ENCODE assay signal across 30 mouse cellular contexts in genomic region chr10:59346560-59346959, GRCm38 (mm10). TPM values are rescaled to one million over a fixed set of nuclear protein-coding genes. Genes with fewer than 3 reads are reported as not detected.
DNase-seq lines count a peak whose midpoint lies in the region; ATAC-seq lines count a peak whose summit lies in the region.
"Had no signal": no experiment of that assay in that cellular context is flagged by ENCODE, and none has a peak within 500 bp of the region (broad histone marks: within the 10 kb centered on the region; RNA-seq: fewer than 3 reads in every experiment).

No protein-coding gene starts in this region.

- ATAC-seq in liver, embryonic 11.5 days (replicated peaks; ENCODE audit: low FRiP score): no peak
- no peak for ATAC-seq in liver, embryonic 15.5 days (ENCODE audit: insufficient read depth)
- ATAC-seq in forebrain, embryonic 15.5 days (replicated peaks): no peak
- no peak for ATAC-seq in megakaryocyte progenitor cell, adult 5-6 weeks (replicated peaks; ENCODE audit: poor library complexity)
- ATAC-seq: forebrain, embryonic 13.5 days; forebrain, postnatal 0 days; hindbrain, embryonic 16.5 days; intestine, embryonic 15.5 days had no signal

- intact Hi-C loops in heart, postnatal 25 days (cut with DNase I): no loop called here
- intact Hi-C loops in gastrocnemius, postnatal 14 days (cut with DNase I; ENCODE audit: low total_unique reads): no loop called here

- H3K36me3 ChIP-seq in liver, embryonic 11.5 days (ENCODE audit: control insufficient read depth, insufficient read depth, low read length): peaks cover 36% of the 10 kb centered on the region
- peaks cover 47% of the 10 kb centered on the region for H3K36me3 ChIP-seq in liver, embryonic 15.5 days (replicated peaks)
- H3K36me3 ChIP-seq in forebrain, embryonic 15.5 days: peaks cover 49% of the 10 kb centered on the region

- WGBS in liver, embryonic 11.5 days: 61% methylated on average over 2 of the region's 2 CpGs
- 51% methylated on average over 2 of the region's 2 CpGs for WGBS in liver, embryonic 15.5 days (ENCODE audit: insufficient replicate concordance)
- WGBS in forebrain, embryonic 15.5 days: over 99% methylated on average over 2 of the region's 2 CpGs

- peak; percentile 44 for DNase-seq in heart, adult 11 months
- DNase-seq in heart, postnatal 25 days (ENCODE audit: low spot score): no peak
- peak; percentile 53 for DNase-seq in liver
- no peak for DNase-seq in liver, embryonic 11.5 days (ENCODE audit: low spot score)
- DNase-seq in gastrocnemius, postnatal 14 days: no peak
- DNase-seq: adrenal gland, adult 2 months; adrenal gland, postnatal 14 days; cerebellum, adult 11-12 months; cerebellum, adult 8-10 months; cerebellum, postnatal 10 days; cerebellum, postnatal 36 days; embryo, embryonic 11 days; forebrain, postnatal 0 days; gastrocnemius, adult 2 months; gastrocnemius, postnatal 25 days; heart, postnatal 36 days had no signal

- no peaks in the 10 kb centered on the region for H3K27me3 ChIP-seq in liver, embryonic 11.5 days (replicated peaks; ENCODE audit: control insufficient read depth, insufficient read depth, low read length)
- no peaks in the 10 kb centered on the region for H3K27me3 ChIP-seq in liver, embryonic 15.5 days
- no peaks in the 10 kb centered on the region for H3K27me3 ChIP-seq in forebrain, embryonic 15.5 days
- H3K27me3 ChIP-seq: embryonic facial prominence, embryonic 13.5 days; forebrain, embryonic 13.5 days; hindbrain, embryonic 13.5 days; intestine, embryonic 15.5 days had no signal

- no peak overlapping the region for H3K27ac ChIP-seq in liver, embryonic 11.5 days (ENCODE audit: low read depth, low read length)
- peak overlapping the region; percentile 59; the same call in 1 of the 2 replicates for H3K27ac ChIP-seq in liver, embryonic 15.5 days (replicated peaks)
- H3K27ac ChIP-seq in forebrain, embryonic 15.5 days (replicated peaks): no peak overlapping the region
- H3K27ac ChIP-seq: embryonic facial prominence, embryonic 10.5 days; embryonic facial prominence, embryonic 13.5 days; forebrain, embryonic 10.5 days; forebrain, embryonic 13.5 days; gastrocnemius, adult 2 months; hindbrain, embryonic 10.5 days; hindbrain, embryonic 13.5 days; intestine, embryonic 15.5 days had no signal

- no peak overlapping the region for H3K4me2 ChIP-seq in liver, embryonic 11.5 days
- peak overlapping the region; percentile 9; the same call in 1 of the 2 replicates for H3K4me2 ChIP-seq in liver, embryonic 15.5 days
- no peak overlapping the region for H3K4me2 ChIP-seq in forebrain, embryonic 15.5 days (replicated peaks)
- H3K4me2 ChIP-seq: embryonic facial prominence, embryonic 13.5 days; forebrain, embryonic 13.5 days; hindbrain, embryonic 13.5 days; intestine, embryonic 15.5 days had no signal

- H3K4me3 ChIP-seq in liver, embryonic 11.5 days (ENCODE audit: low read depth, low read length): no peak overlapping the region
- H3K4me3 ChIP-seq in liver, embryonic 15.5 days (replicated peaks): no peak overlapping the region
- H3K4me3 ChIP-seq in forebrain, embryonic 15.5 days: no peak overlapping the region
- H3K4me3 ChIP-seq: embryonic facial prominence, embryonic 10.5 days; embryonic facial prominence, embryonic 13.5 days; erythroblast, embryonic 14.5 days; forebrain, embryonic 10.5 days; forebrain, embryonic 13.5 days; gastrocnemius, adult 2 months; hindbrain, embryonic 10.5 days; hindbrain, embryonic 13.5 days; intestine, embryonic 15.5 days had no signal

- H3K4me1 ChIP-seq in liver, embryonic 11.5 days (replicated peaks; ENCODE audit: control insufficient read depth, insufficient read depth, low read length): peaks cover 23% of the 10 kb centered on the region
- H3K4me1 ChIP-seq in liver, embryonic 15.5 days (replicated peaks): peaks cover 44% of the 10 kb centered on the region
- no peaks in the 10 kb centered on the region for H3K4me1 ChIP-seq in forebrain, embryonic 15.5 days
- H3K4me1 ChIP-seq: embryonic facial prominence, embryonic 10.5 days; embryonic facial prominence, embryonic 13.5 days; forebrain, embryonic 10.5 days; forebrain, embryonic 13.5 days; hindbrain, embryonic 10.5 days; hindbrain, embryonic 13.5 days; intestine, embryonic 15.5 days had no signal

- no peaks in the 10 kb centered on the region for H3K9me3 ChIP-seq in liver, embryonic 11.5 days (ENCODE audit: control insufficient read depth, low read length)
- no peaks in the 10 kb centered on the region for H3K9me3 ChIP-seq in liver, embryonic 15.5 days (replicated peaks)
- no peaks in the 10 kb centered on the region for H3K9me3 ChIP-seq in forebrain, embryonic 15.5 days
- H3K9me3 ChIP-seq: embryonic facial prominence, embryonic 10.5 days; embryonic facial prominence, embryonic 13.5 days; forebrain, embryonic 10.5 days; forebrain, embryonic 13.5 days; hindbrain, embryonic 10.5 days; hindbrain, embryonic 13.5 days; intestine, embryonic 15.5 days had no signal

- no peak overlapping the region for H3K9ac ChIP-seq in liver, embryonic 11.5 days (ENCODE audit: low read depth, low read length)
- H3K9ac ChIP-seq in liver, embryonic 15.5 days: no peak overlapping the region
- H3K9ac ChIP-seq in forebrain, embryonic 15.5 days (replicated peaks): no peak overlapping the region
- H3K9ac ChIP-seq: embryonic facial prominence, embryonic 13.5 days; forebrain, embryonic 13.5 days; forebrain, postnatal 0 days; hindbrain, embryonic 13.5 days; intestine, embryonic 15.5 days had no signal

RNA-seq across cellular contexts. Expression of gene P4ha1, which starts 23.5 kb away (rescaled TPM):
- total RNA-seq in heart, postnatal 25 days (2021): 10 to 100 TPM; 36.6 to 51.2 TPM
- polyA plus RNA-seq in liver, embryonic 11.5 days (2014; fragmentation: Nextera tagmentation; extraction: Ambion mirVana): 60.6 and 61.1 TPM in 2 replicates
- 13.6 and 14.8 TPM in 2 replicates for polyA plus RNA-seq in liver, embryonic 15.5 days (2015; fragmentation: Nextera tagmentation; extraction: Ambion mirVana)
- polyA plus RNA-seq in forebrain, embryonic 15.5 days (2015; fragmentation: Nextera tagmentation; extraction: Ambion mirVana): 29.9 and 34.7 TPM in 2 replicates
- 10 to 100 TPM; 29.9 to 34.2 TPM for total RNA-seq in gastrocnemius, postnatal 14 days (2021)
- 17.4 and 20.1 TPM in 2 replicates for total RNA-seq in megakaryocyte progenitor cell, adult 5-6 weeks (2015)
- total RNA-seq in megakaryocyte progenitor cell, adult 5-6 weeks (2017): 39.4 and 41.8 TPM in 2 replicates

RNA-seq across cellular contexts. Expression of gene Gm10273, which starts 48.9 kb away (rescaled TPM):
- 100 to 1,000 TPM; 130 to 168 TPM for total RNA-seq in heart, postnatal 25 days (2021)
- polyA plus RNA-seq in liver, embryonic 11.5 days (2014; fragmentation: Nextera tagmentation; extraction: Ambion mirVana): 9.2 and 10.1 TPM in 2 replicates
- 11.1 and 12.5 TPM in 2 replicates for polyA plus RNA-seq in liver, embryonic 15.5 days (2015; fragmentation: Nextera tagmentation; extraction: Ambion mirVana)
- 5.4 TPM in 1 of 2 replicates, not detected in the other for polyA plus RNA-seq in forebrain, embryonic 15.5 days (2015; fragmentation: Nextera tagmentation; extraction: Ambion mirVana)
- 100 to 1,000 TPM; 106 to 119 TPM for total RNA-seq in gastrocnemius, postnatal 14 days (2021)
- 67.4 and 68.7 TPM in 2 replicates for total RNA-seq in megakaryocyte progenitor cell, adult 5-6 weeks (2015)
- total RNA-seq in megakaryocyte progenitor cell, adult 5-6 weeks (2017): 51.9 and 123 TPM in 2 replicates

RNA-seq across cellular contexts. Expression of gene Pla2g12b, which starts 56.9 kb away (rescaled TPM):
- total RNA-seq in heart, postnatal 25 days (2021): not detected
- 45.7 and 46.7 TPM in 2 replicates for polyA plus RNA-seq in liver, embryonic 11.5 days (2014; fragmentation: Nextera tagmentation; extraction: Ambion mirVana)
- 54.1 and 54.2 TPM in 2 replicates for polyA plus RNA-seq in liver, embryonic 15.5 days (2015; fragmentation: Nextera tagmentation; extraction: Ambion mirVana)
- not detected in 2 replicates for polyA plus RNA-seq in forebrain, embryonic 15.5 days (2015; fragmentation: Nextera tagmentation; extraction: Ambion mirVana)
- total RNA-seq in gastrocnemius, postnatal 14 days (2021): under 1 TPM in 1 of 2 experiments, not detected in 1; 0.45 TPM
- not detected in 2 replicates for total RNA-seq in megakaryocyte progenitor cell, adult 5-6 weeks (2015)
- not detected in 2 replicates for total RNA-seq in megakaryocyte progenitor cell, adult 5-6 weeks (2017)
- total RNA-seq: adrenal gland, adult 2 months; forebrain, postnatal 0 days; gastrocnemius, adult 2 months; gastrocnemius, postnatal 25 days; heart, postnatal 36 days had no signal
- polyA plus RNA-seq: adrenal gland, adult 2 months; brain, embryonic 14.5 days; cortical plate, adult 2 months; embryonic facial prominence, embryonic 10.5 days; embryonic facial prominence, embryonic 13.5 days; erythroblast, embryonic 14.5 days; forebrain, embryonic 10.5 days; forebrain, embryonic 13.5 days; forebrain, postnatal 0 days; hindbrain, embryonic 10.5 days; hindbrain, embryonic 13.5 days; hindbrain, embryonic 16.5 days had no signal

Comparison
In these comparisons a context has a peak if more than half of its experiments do, and no peak if none do; other contexts are left out.
1. DNase-seq: peak in heart, adult 11 months (single experiment) and liver (single experiment); none in heart, postnatal 25 days (single experiment), liver, embryonic 11.5 days (single experiment) and gastrocnemius, postnatal 14 days (single experiment).